Mouse (Mus musculus): ENCODE measurements at regions not wholly inside any gene's neighbourhood (a gene's known extent, or its start where the extent isn't known, plus 50 kb on each side); places are given as distances from the start of the nearest gene placed in this dataset.
"Not testable (repeated sequence)": the region's sequence is repeated elsewhere in the genome, so short reads cannot be mapped to it uniquely, and the experiment has no call there.

DNA sequence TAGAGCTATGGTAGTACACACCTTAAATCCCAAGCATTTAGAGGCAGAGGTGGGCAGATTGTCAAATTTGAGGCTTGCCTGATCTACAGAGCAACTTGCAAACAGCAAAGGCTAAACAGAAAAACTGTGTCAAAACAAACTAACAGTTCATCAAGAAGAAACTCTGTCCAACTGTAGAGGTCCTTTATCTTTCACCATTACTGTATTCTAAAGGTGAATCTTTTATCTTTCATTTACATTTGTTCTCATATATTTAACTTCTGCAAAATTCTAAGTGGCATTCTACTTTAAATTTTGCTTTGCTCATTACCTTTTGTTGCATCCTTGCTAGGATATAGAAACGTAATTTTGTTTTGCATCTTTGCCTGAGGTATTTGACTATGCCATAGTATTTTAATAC, 967.5 kb upstream of the Cntn5 start:
- no peak overlapping the region for H3K27ac ChIP-seq

DNA sequence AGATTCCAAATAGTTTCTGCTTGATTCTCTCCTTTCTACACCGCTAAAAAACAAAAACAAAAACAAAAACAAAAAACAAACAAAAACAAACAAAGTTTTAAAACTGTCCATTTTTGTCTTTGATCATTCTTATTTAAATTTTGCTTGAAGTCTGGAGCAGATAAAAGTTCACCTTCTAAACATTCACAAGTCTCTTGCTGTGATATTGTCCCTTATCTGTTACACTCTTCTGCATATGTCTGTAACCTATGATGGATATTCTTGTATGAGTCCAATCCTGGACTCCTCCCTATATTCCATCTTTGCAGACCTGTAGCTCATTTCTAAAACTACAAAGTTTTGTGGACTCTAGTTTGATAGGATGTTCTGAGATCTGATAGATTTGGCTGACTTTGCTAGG, 966.9 kb upstream of the Cntn5 start:
- H3K9ac ChIP-seq: no peak overlapping the region
- no peaks in the 10 kb centered on the region for H3K36me3 ChIP-seq (replicated peaks)
- no peak for ATAC-seq (ENCODE audit: low FRiP score)
- no peaks in the 10 kb centered on the region for H3K27me3 ChIP-seq
- no peaks in the 10 kb centered on the region for H3K9me3 ChIP-seq
- H3K4me3 ChIP-seq (replicated peaks): no peak overlapping the region
- WGBS: 98% methylated on average over 1 of the region's 1 CpGs
- no peaks in the 10 kb centered on the region for H3K4me1 ChIP-seq
- H3K27ac ChIP-seq: no peak overlapping the region
- H3K4me2 ChIP-seq: no peak overlapping the region

More for the DNA sequence above, 967.5 kb upstream of the Cntn5 start:
- H3K27me3 ChIP-seq: no peaks in the 10 kb centered on the region
- H3K4me3 ChIP-seq (replicated peaks): no peak overlapping the region
- H3K4me2 ChIP-seq: no peak overlapping the region
- no peak for ATAC-seq (ENCODE audit: low FRiP score)
- H3K9me3 ChIP-seq: no peaks in the 10 kb centered on the region
- WGBS: 77% methylated on average over 1 of the region's 1 CpGs
- no peak overlapping the region for H3K9ac ChIP-seq
- no peaks in the 10 kb centered on the region for H3K4me1 ChIP-seq
- no peaks in the 10 kb centered on the region for H3K36me3 ChIP-seq (replicated peaks)

DNA sequence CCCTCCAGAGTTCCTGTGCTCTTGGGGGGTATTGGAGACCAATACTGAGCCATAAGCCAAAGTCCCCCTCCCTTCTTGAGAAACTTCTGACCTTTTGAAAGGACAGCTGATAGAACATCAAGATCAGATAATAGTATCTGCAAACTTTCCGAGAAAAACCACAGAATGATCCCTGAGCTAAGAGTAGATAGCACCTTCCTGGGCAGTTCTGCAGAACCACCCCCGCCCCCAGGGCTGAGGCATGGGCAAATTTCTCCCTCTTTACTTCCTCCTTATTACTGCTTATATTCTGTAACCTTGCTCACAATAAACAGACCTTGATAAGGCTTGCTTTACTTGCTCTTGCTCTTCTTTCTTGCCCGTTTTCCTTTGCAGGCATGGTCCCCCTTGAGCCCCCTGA, 944.1 kb upstream of the Cntn5 start:
- WGBS: 86% methylated on average over 3 of the region's 3 CpGs
- ATAC-seq (ENCODE audit: low FRiP score); H3K4me3 ChIP-seq (replicated peaks): not testable (repeated sequence)

More for the DNA sequence above, 944.1 kb upstream of the Cntn5 start:
- H3K4me1 ChIP-seq; H3K9me3 ChIP-seq; H3K4me2 ChIP-seq; H3K36me3 ChIP-seq (replicated peaks); H3K27me3 ChIP-seq; H3K27ac ChIP-seq; H3K9ac ChIP-seq: not testable (repeated sequence)
